Comparison of ENCODE assay signal across 12 mouse cellular contexts in the genomic region with DNA sequence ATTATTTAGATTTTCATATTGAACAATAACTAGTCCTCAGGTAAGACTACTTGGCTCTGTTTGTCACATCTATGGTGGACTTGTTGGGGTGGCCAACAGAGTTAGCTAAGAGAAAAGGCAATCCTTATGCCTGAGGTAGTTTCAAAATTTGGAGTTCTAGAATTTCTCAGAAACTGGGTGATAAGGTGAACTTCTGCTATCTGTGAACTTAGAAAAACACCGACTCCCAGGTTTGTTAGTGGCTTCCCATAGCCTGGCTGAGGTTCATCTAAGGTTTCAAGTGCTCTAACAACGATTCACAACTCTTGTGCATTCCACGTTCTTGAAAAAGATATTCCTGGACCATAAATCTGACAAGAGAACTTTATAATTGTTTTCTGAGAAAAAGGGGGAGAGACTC. TPM values are rescaled to one million over a fixed set of nuclear protein-coding genes. Genes with fewer than 3 reads are reported as not detected.
DNase-seq lines count a peak whose midpoint lies in the region; ATAC-seq and TF ChIP-seq lines count a peak whose summit lies in the region.
"Had no signal": no experiment of that assay in that cellular context is flagged by ENCODE, and none has a peak within 500 bp of the region (broad histone marks: within the 10 kb centered on the region; RNA-seq: fewer than 3 reads in every experiment).

No protein-coding gene starts in this region.

- no peak overlapping the region for H3K9ac ChIP-seq in heart, adult 2 months (ENCODE audit: low read depth, low read length)
- H3K9ac ChIP-seq in intestine, postnatal 0 days (ENCODE audit: low read depth, low read length), result no peak overlapping the region
- no peak overlapping the region for H3K9ac ChIP-seq in intestine, embryonic 15.5 days
- H3K9ac ChIP-seq in neural tube, embryonic 12.5 days, result no peak overlapping the region

- H3K4me3 ChIP-seq in heart, adult 2 months, result peak overlapping the region; percentile 96
- H3K4me3 ChIP-seq in intestine, postnatal 0 days (ENCODE audit: low read depth, low read length), result no peak overlapping the region
- H3K4me3 ChIP-seq in intestine, embryonic 15.5 days (replicated peaks), result no peak overlapping the region
- H3K4me3 ChIP-seq in neural tube, embryonic 12.5 days, result no peak overlapping the region

- no peak for DNase-seq in heart, adult 2 months
- DNase-seq in heart, postnatal 25 days (ENCODE audit: low spot score), result no peak
- no peak for DNase-seq in neural tube, embryonic 10.5 days (ENCODE audit: extremely low spot score, low spot score)
- no peak for DNase-seq in spleen, postnatal 4 days (ENCODE audit: low spot score in 2 of 2)
- DNase-seq in cerebellum, adult 9-10 months, result no peak
- DNase-seq: kidney, adult 11 months had no signal

- H3K27me3 ChIP-seq in heart, adult 2 months (ENCODE audit: control insufficient read depth, insufficient read depth, low read length), result no peaks in the 10 kb centered on the region
- no peaks in the 10 kb centered on the region for H3K27me3 ChIP-seq in intestine, postnatal 0 days (replicated peaks; ENCODE audit: control insufficient read depth, insufficient read depth, low read length)
- no peaks in the 10 kb centered on the region for H3K27me3 ChIP-seq in intestine, embryonic 15.5 days (replicated peaks)
- H3K27me3 ChIP-seq in neural tube, embryonic 12.5 days (replicated peaks), result no peaks in the 10 kb centered on the region
- H3K27me3 ChIP-seq: limb, embryonic 13.5 days had no signal

- intact Hi-C loops in heart, adult 2 months (cut with DNase I), result loop anchor here (2.0 to 10.0 kb wide), 4 partner anchors 58 to 742 kb away; a partner anchor contains a TSS
- intact Hi-C loops in heart, postnatal 25 days (cut with DNase I), result loop anchor here (10.0 kb wide), 1 partner anchor 742 kb away; a partner anchor contains a TSS

- H3K36me3 ChIP-seq in heart, adult 2 months (ENCODE audit: control insufficient read depth, insufficient read depth, low read length), result no peaks in the 10 kb centered on the region; the same call in none of the 2 replicates
- no peaks in the 10 kb centered on the region for H3K36me3 ChIP-seq in intestine, postnatal 0 days (ENCODE audit: control insufficient read depth, insufficient read depth)
- no peaks in the 10 kb centered on the region for H3K36me3 ChIP-seq in intestine, embryonic 15.5 days
- no peaks in the 10 kb centered on the region for H3K36me3 ChIP-seq in neural tube, embryonic 12.5 days
- H3K36me3 ChIP-seq: limb, embryonic 13.5 days had no signal

- TF ChIP-seq EP300 in heart, adult 2 months (IDR thresholded peaks at IDR 0.05; ENCODE audit: insufficient read depth, low read depth, low read length), result no peak

- WGBS in heart, adult 2 months, result 41% methylated on average over 3 of the region's 3 CpGs
- WGBS in intestine, postnatal 0 days, result 44% methylated on average over 3 of the region's 3 CpGs
- 49% methylated on average over 3 of the region's 3 CpGs for WGBS in intestine, embryonic 15.5 days
- 55% methylated on average over 3 of the region's 3 CpGs for WGBS in neural tube, embryonic 12.5 days

- H3K79me2 ChIP-seq in heart, adult 2 months (replicated peaks; ENCODE audit: control insufficient read depth, insufficient read depth, low read length), result no peaks in the 10 kb centered on the region

- TF ChIP-seq CTCF in heart, adult 2 months (IDR thresholded peaks at IDR 0.05), result no peak
- no peak for TF ChIP-seq CTCF in intestine, postnatal 0 days (IDR thresholded peaks at IDR 0.05; ENCODE audit: low read depth)

- TF ChIP-seq POLR2A in heart, adult 2 months (IDR thresholded peaks at IDR 0.05; ENCODE audit: insufficient read depth, low read depth, low read length), result no peak

- no peaks in the 10 kb centered on the region for H3K9me3 ChIP-seq in intestine, postnatal 0 days (ENCODE audit: control insufficient read depth)
- no peaks in the 10 kb centered on the region for H3K9me3 ChIP-seq in intestine, embryonic 15.5 days
- H3K9me3 ChIP-seq in neural tube, embryonic 12.5 days, result no peaks in the 10 kb centered on the region
- H3K9me3 ChIP-seq: limb, embryonic 13.5 days had no signal

- H3K27ac ChIP-seq in heart, adult 2 months, result no peak overlapping the region
- no peak overlapping the region for H3K27ac ChIP-seq in intestine, postnatal 0 days (ENCODE audit: low read depth, low read length)
- H3K27ac ChIP-seq in intestine, embryonic 15.5 days, result no peak overlapping the region
- no peak overlapping the region for H3K27ac ChIP-seq in neural tube, embryonic 12.5 days

- peaks cover 2% of the 10 kb centered on the region; the same call in 1 of the 2 replicates for H3K4me1 ChIP-seq in heart, adult 2 months (ENCODE audit: control insufficient read depth, insufficient read depth, low read length)
- no peaks in the 10 kb centered on the region for H3K4me1 ChIP-seq in intestine, postnatal 0 days (replicated peaks; ENCODE audit: control insufficient read depth, insufficient read depth, low read length)
- 0 out of 2 replicates have a peak, but pooled peaks cover 6% of the 10 kb centered on the region for H3K4me1 ChIP-seq in intestine, embryonic 15.5 days (replicated peaks)
- peaks cover 5% of the 10 kb centered on the region; the same call in 1 of the 2 replicates for H3K4me1 ChIP-seq in neural tube, embryonic 12.5 days

- ATAC-seq in intestine, postnatal 0 days, result no peak
- no peak for ATAC-seq in intestine, embryonic 15.5 days
- no peak for ATAC-seq in neural tube, embryonic 12.5 days (ENCODE audit: low FRiP score, low read depth)

- peak overlapping the region; percentile 95; the same call in 1 of the 2 replicates for H3K4me2 ChIP-seq in intestine, postnatal 0 days (replicated peaks; ENCODE audit: low read depth)
- no peak overlapping the region for H3K4me2 ChIP-seq in intestine, embryonic 15.5 days (replicated peaks)
- peak overlapping the region; percentile 90; the same call in 1 of the 2 replicates for H3K4me2 ChIP-seq in neural tube, embryonic 12.5 days (replicated peaks)

RNA-seq across cellular contexts. Expression of a gene that starts 0.5 kb away (rescaled TPM):
- 10 to 100 TPM; 19.4 to 19.8 TPM for total RNA-seq in heart, adult 2 months (2021)
- polyA plus RNA-seq in heart, adult 2 months (2012; rRNA removed), result 3.9 and 7.9 TPM in 2 replicates
- 10 to 100 TPM; 17.4 to 17.9 TPM for total RNA-seq in heart, postnatal 25 days (2021)
- 12.6 and 13.6 TPM in 2 replicates for polyA plus RNA-seq in intestine, postnatal 0 days (2015; fragmentation: Nextera tagmentation; extraction: Ambion mirVana)
- polyA plus RNA-seq in intestine, embryonic 15.5 days (2015; fragmentation: Nextera tagmentation; extraction: Ambion mirVana), result 23.5 and 24.3 TPM in 2 replicates
- 30.8 and 32.7 TPM in 2 replicates for polyA plus RNA-seq in neural tube, embryonic 12.5 days (2016; fragmentation: Nextera tagmentation; extraction: Ambion mirVana)

RNA-seq across cellular contexts. Expression of a gene that starts 1.2 kb away (rescaled TPM):
- total RNA-seq in heart, adult 2 months (2021), result not detected
- 0.98 TPM in 1 of 2 replicates, not detected in the other for polyA plus RNA-seq in heart, adult 2 months (2012; rRNA removed)
- not detected for total RNA-seq in heart, postnatal 25 days (2021)
- 2.4 and 2.6 TPM in 2 replicates for polyA plus RNA-seq in intestine, postnatal 0 days (2015; fragmentation: Nextera tagmentation; extraction: Ambion mirVana)
- 1.8 and 2.0 TPM in 2 replicates for polyA plus RNA-seq in intestine, embryonic 15.5 days (2015; fragmentation: Nextera tagmentation; extraction: Ambion mirVana)
- 2.5 and 3.6 TPM in 2 replicates for polyA plus RNA-seq in neural tube, embryonic 12.5 days (2016; fragmentation: Nextera tagmentation; extraction: Ambion mirVana)
- total RNA-seq: layer of hippocampus, postnatal 14 days; megakaryocyte-erythroid progenitor cell, adult 5-6 weeks had no signal
